10 mouse cellular contexts compared by ENCODE assay signal in genomic region chr4:152108673-152109072, GRCm38 (mm10). TPM values are rescaled to one million over a fixed set of nuclear protein-coding genes. Genes with fewer than 3 reads are reported as not detected.
A peak's percentile ranks its signal among the peaks of the same experiment; 100 is the strongest.
DNase-seq lines count a peak whose midpoint lies in the region; ATAC-seq and TF ChIP-seq lines count a peak whose summit lies in the region.
"Had no signal": no experiment of that assay in that cellular context is flagged by ENCODE, and none has a peak within 500 bp of the region (broad histone marks: within the 10 kb centered on the region; RNA-seq: fewer than 3 reads in every experiment).

No protein-coding gene starts in this region.

- no peak overlapping the region for H3K9ac ChIP-seq in intestine, embryonic 15.5 days
- H3K9ac ChIP-seq in intestine, postnatal 0 days (ENCODE audit: low read depth, low read length) = no peak overlapping the region
- H3K9ac ChIP-seq in embryonic facial prominence, embryonic 13.5 days = no peak overlapping the region
- 0 out of 2 replicates have a peak overlapping the region, but pooled peaks have one; percentile 18 for H3K9ac ChIP-seq in hindbrain, embryonic 15.5 days
- no peak overlapping the region for H3K9ac ChIP-seq in liver, postnatal 0 days (replicated peaks)

- peaks cover 6% of the 10 kb centered on the region for H3K4me1 ChIP-seq in intestine, embryonic 15.5 days (replicated peaks)
- no peaks in the 10 kb centered on the region; the same call in 1 of the 2 replicates for H3K4me1 ChIP-seq in intestine, postnatal 0 days (replicated peaks; ENCODE audit: control insufficient read depth, insufficient read depth, low read length)
- peaks cover 21% of the 10 kb centered on the region for H3K4me1 ChIP-seq in embryonic facial prominence, embryonic 13.5 days
- H3K4me1 ChIP-seq in hindbrain, embryonic 15.5 days (replicated peaks) = peaks cover 22% of the 10 kb centered on the region
- H3K4me1 ChIP-seq in liver, postnatal 0 days (ENCODE audit: insufficient read depth) = peaks cover 8% of the 10 kb centered on the region; the same call in 1 of the 2 replicates

- no peak overlapping the region for H3K27ac ChIP-seq in intestine, embryonic 15.5 days
- no peak overlapping the region for H3K27ac ChIP-seq in intestine, postnatal 0 days (ENCODE audit: low read depth, low read length)
- H3K27ac ChIP-seq in embryonic facial prominence, embryonic 13.5 days = no peak overlapping the region
- 0 out of 2 replicates have a peak overlapping the region, but pooled peaks have one; percentile 76 for H3K27ac ChIP-seq in hindbrain, embryonic 15.5 days (replicated peaks)
- no peak overlapping the region for H3K27ac ChIP-seq in liver, postnatal 0 days (ENCODE audit: low read depth)

- H3K27me3 ChIP-seq in intestine, embryonic 15.5 days (replicated peaks) = no peaks in the 10 kb centered on the region
- H3K27me3 ChIP-seq in intestine, postnatal 0 days (replicated peaks; ENCODE audit: control insufficient read depth, insufficient read depth, low read length) = no peaks in the 10 kb centered on the region
- H3K27me3 ChIP-seq in embryonic facial prominence, embryonic 13.5 days = peaks cover 8% of the 10 kb centered on the region
- peaks cover 5% of the 10 kb centered on the region; the same call in 1 of the 2 replicates for H3K27me3 ChIP-seq in hindbrain, embryonic 15.5 days
- H3K27me3 ChIP-seq in liver, postnatal 0 days (ENCODE audit: insufficient read depth, low read length) = no peaks in the 10 kb centered on the region

- no peak for TF ChIP-seq EP300 in liver, postnatal 0 days (IDR thresholded peaks at IDR 0.05; ENCODE audit: low read depth)

- 0 out of 2 replicates have a peak overlapping the region, but pooled peaks have one; percentile 79 for H3K4me2 ChIP-seq in intestine, embryonic 15.5 days (replicated peaks)
- H3K4me2 ChIP-seq in intestine, postnatal 0 days (replicated peaks; ENCODE audit: low read depth) = no peak overlapping the region
- H3K4me2 ChIP-seq in embryonic facial prominence, embryonic 13.5 days = peak overlapping the region; percentile 73
- peak overlapping the region; percentile 78 for H3K4me2 ChIP-seq in hindbrain, embryonic 15.5 days
- peak overlapping the region; percentile 80 for H3K4me2 ChIP-seq in liver, postnatal 0 days (ENCODE audit: low read depth, low read length)

- H3K36me3 ChIP-seq in intestine, embryonic 15.5 days = peaks cover 7% of the 10 kb centered on the region
- peaks cover 74% of the 10 kb centered on the region for H3K36me3 ChIP-seq in intestine, postnatal 0 days (ENCODE audit: control insufficient read depth, insufficient read depth)
- H3K36me3 ChIP-seq in embryonic facial prominence, embryonic 13.5 days = peaks cover 85% of the 10 kb centered on the region
- peaks cover 4% of the 10 kb centered on the region for H3K36me3 ChIP-seq in hindbrain, embryonic 15.5 days
- H3K36me3 ChIP-seq in liver, postnatal 0 days (replicated peaks; ENCODE audit: insufficient read depth, low read length) = peaks cover 13% of the 10 kb centered on the region

- DNase-seq in liver, postnatal 0 days = no peak
- no peak for DNase-seq in cerebellum, postnatal 4 days (ENCODE audit: low spot score in 2 of 2)
- no peak for DNase-seq in urinary bladder, postnatal 4 days (ENCODE audit: low spot score in 2 of 2)
- DNase-seq in spleen, postnatal 4 days (ENCODE audit: low spot score in 2 of 2) = no peak
- DNase-seq: heart, postnatal 14 days; thymus, adult 18-20 months had no signal

- TF ChIP-seq CTCF in intestine, postnatal 0 days (IDR thresholded peaks at IDR 0.05; ENCODE audit: low read depth) = no peak
- TF ChIP-seq CTCF in liver, postnatal 0 days (IDR thresholded peaks at IDR 0.05; ENCODE audit: low read depth) = no peak

- H3K9me3 ChIP-seq in intestine, embryonic 15.5 days = no peaks in the 10 kb centered on the region
- no peaks in the 10 kb centered on the region for H3K9me3 ChIP-seq in intestine, postnatal 0 days (ENCODE audit: control insufficient read depth)
- no peaks in the 10 kb centered on the region for H3K9me3 ChIP-seq in embryonic facial prominence, embryonic 13.5 days
- no peaks in the 10 kb centered on the region for H3K9me3 ChIP-seq in hindbrain, embryonic 15.5 days
- H3K9me3 ChIP-seq in liver, postnatal 0 days (ENCODE audit: low read length) = no peaks in the 10 kb centered on the region

- no peak overlapping the region for H3K4me3 ChIP-seq in intestine, embryonic 15.5 days (replicated peaks)
- no peak overlapping the region for H3K4me3 ChIP-seq in intestine, postnatal 0 days (ENCODE audit: low read depth, low read length)
- H3K4me3 ChIP-seq in embryonic facial prominence, embryonic 13.5 days = no peak overlapping the region
- H3K4me3 ChIP-seq in hindbrain, embryonic 15.5 days = peak overlapping the region; percentile 40
- no peak overlapping the region for H3K4me3 ChIP-seq in liver, postnatal 0 days (ENCODE audit: low read depth, low read length)

- WGBS in intestine, embryonic 15.5 days = 86% methylated on average over 5 of the region's 5 CpGs
- WGBS in intestine, postnatal 0 days = 90% methylated on average over 5 of the region's 5 CpGs
- 89% methylated on average over 5 of the region's 5 CpGs for WGBS in embryonic facial prominence, embryonic 13.5 days
- 74% methylated on average over 5 of the region's 5 CpGs for WGBS in hindbrain, embryonic 15.5 days
- 87% methylated on average over 5 of the region's 5 CpGs for WGBS in liver, postnatal 0 days (ENCODE audit: insufficient replicate concordance)

- ATAC-seq in intestine, embryonic 15.5 days = no peak
- no peak for ATAC-seq in intestine, postnatal 0 days
- ATAC-seq in embryonic facial prominence, embryonic 13.5 days (ENCODE audit: insufficient number of reproducible peaks, insufficient read depth, low FRiP score, low TSS enrichment, low read depth) = no peak
- peak; percentile 4; the same call in 1 of the 2 replicates for ATAC-seq in hindbrain, embryonic 15.5 days (ENCODE audit: low FRiP score, low read depth)
- ATAC-seq in liver, postnatal 0 days = no peak

RNA-seq across cellular contexts. Expression of gene Tnfrsf25, which starts 7.1 kb away (rescaled TPM):
- polyA plus RNA-seq in intestine, embryonic 15.5 days (2015; fragmentation: Nextera tagmentation; extraction: Ambion mirVana) = 1.4 and 1.5 TPM in 2 replicates
- polyA plus RNA-seq in intestine, postnatal 0 days (2015; fragmentation: Nextera tagmentation; extraction: Ambion mirVana) = 0.82 and 1.2 TPM in 2 replicates
- polyA plus RNA-seq in embryonic facial prominence, embryonic 13.5 days (2015; fragmentation: Nextera tagmentation; extraction: Ambion mirVana) = 1.1 and 1.5 TPM in 2 replicates
- 0.97 and 1.8 TPM in 2 replicates for polyA plus RNA-seq in hindbrain, embryonic 15.5 days (2015; fragmentation: Nextera tagmentation; extraction: Ambion mirVana)
- 0.15 TPM in 1 of 2 replicates, not detected in the other for polyA plus RNA-seq in liver, postnatal 0 days (2015; fragmentation: Nextera tagmentation; extraction: Ambion mirVana)

RNA-seq across cellular contexts. Expression of gene Plekhg5, which starts 36.4 kb away (rescaled TPM):
- polyA plus RNA-seq in intestine, embryonic 15.5 days (2015; fragmentation: Nextera tagmentation; extraction: Ambion mirVana) = 11.0 and 12.9 TPM in 2 replicates
- polyA plus RNA-seq in intestine, postnatal 0 days (2015; fragmentation: Nextera tagmentation; extraction: Ambion mirVana) = 14.0 and 19.6 TPM in 2 replicates
- polyA plus RNA-seq in embryonic facial prominence, embryonic 13.5 days (2015; fragmentation: Nextera tagmentation; extraction: Ambion mirVana) = 19.5 and 22.2 TPM in 2 replicates
- 11.7 and 13.5 TPM in 2 replicates for polyA plus RNA-seq in hindbrain, embryonic 15.5 days (2015; fragmentation: Nextera tagmentation; extraction: Ambion mirVana)
- 1.8 and 2.1 TPM in 2 replicates for polyA plus RNA-seq in liver, postnatal 0 days (2015; fragmentation: Nextera tagmentation; extraction: Ambion mirVana)

RNA-seq across cellular contexts. Expression of gene Espn, which starts 43.5 kb away (rescaled TPM):
- 29.2 and 30.8 TPM in 2 replicates for polyA plus RNA-seq in intestine, embryonic 15.5 days (2015; fragmentation: Nextera tagmentation; extraction: Ambion mirVana)
- polyA plus RNA-seq in intestine, postnatal 0 days (2015; fragmentation: Nextera tagmentation; extraction: Ambion mirVana) = 260 and 264 TPM in 2 replicates
- 3.4 and 5.9 TPM in 2 replicates for polyA plus RNA-seq in embryonic facial prominence, embryonic 13.5 days (2015; fragmentation: Nextera tagmentation; extraction: Ambion mirVana)
- 0.29 and 0.31 TPM in 2 replicates for polyA plus RNA-seq in hindbrain, embryonic 15.5 days (2015; fragmentation: Nextera tagmentation; extraction: Ambion mirVana)
- polyA plus RNA-seq in liver, postnatal 0 days (2015; fragmentation: Nextera tagmentation; extraction: Ambion mirVana) = 1.8 and 2.2 TPM in 2 replicates

RNA-seq across cellular contexts. Expression of gene Hes2, which starts 50.0 kb away (rescaled TPM):
- 0.30 and 0.42 TPM in 2 replicates for polyA plus RNA-seq in intestine, embryonic 15.5 days (2015; fragmentation: Nextera tagmentation; extraction: Ambion mirVana)
- 8.6 and 11.2 TPM in 2 replicates for polyA plus RNA-seq in intestine, postnatal 0 days (2015; fragmentation: Nextera tagmentation; extraction: Ambion mirVana)
- polyA plus RNA-seq in embryonic facial prominence, embryonic 13.5 days (2015; fragmentation: Nextera tagmentation; extraction: Ambion mirVana) = 0.10 TPM in 1 of 2 replicates, not detected in the other
- polyA plus RNA-seq in hindbrain, embryonic 15.5 days (2015; fragmentation: Nextera tagmentation; extraction: Ambion mirVana) = not detected in 2 replicates
- polyA plus RNA-seq in liver, postnatal 0 days (2015; fragmentation: Nextera tagmentation; extraction: Ambion mirVana) = not detected in 2 replicates
